Mouse (Mus musculus) ES-E14 (cell line): ENCODE measurements at regions not wholly inside any gene's neighbourhood (a gene's known extent, or its start where the extent isn't known, plus 50 kb on each side); places are given as distances from the start of the nearest gene placed in this dataset.

Experiments used
- DNase-seq: peaks from one replicate; pipeline ENCODE4 v3.0.0-alpha.2; 2013; ENCODE audit warnings: low read depth, low spot score
- H3K27ac ChIP-seq: 2 replicates; pipeline ENCODE4 v1.5.1; 2012; ENCODE audit warnings: low read depth, mild to moderate bottlenecking, low read length, moderate library complexity, mixed read lengths; ENCODE audit not compliant: poor library complexity, insufficient read depth, severe bottlenecking
- H3K36me3 ChIP-seq: 2 replicates; pipeline ENCODE4 v1.6.1; 2012; ENCODE audit warnings: mild to moderate bottlenecking, low read length, moderate library complexity, mixed read lengths; ENCODE audit not compliant: control insufficient read depth, poor library complexity, insufficient read depth, severe bottlenecking
- H3K4me1 ChIP-seq, 2 experiments: fragments of 150-350 bp in 1 of 2; sonication (generic) in 1 of 2; 2 replicates each; pipeline ENCODE4 v1.6.1; 2012; ENCODE audit warnings: low read length in 2 of 2, mild to moderate bottlenecking in 1 of 2, mixed read lengths in 1 of 2; ENCODE audit not compliant: control insufficient read depth in 2 of 2, insufficient read depth in 2 of 2, poor library complexity in 1 of 2
- H3K4me3 ChIP-seq, 2 experiments: fragments of 150-350 bp in 1 of 2; sonication (generic) in 1 of 2; 2 replicates each; pipeline ENCODE4 v1.5.1; 2012; ENCODE audit warnings: low read length in 2 of 2, low read depth in 1 of 2, mild to moderate bottlenecking in 1 of 2, mixed read lengths in 1 of 2; ENCODE audit not compliant: insufficient read depth in 1 of 2, poor library complexity in 1 of 2, severe bottlenecking in 1 of 2
- H3K9ac ChIP-seq: 2 replicates; pipeline ENCODE4 v1.6.1; 2012; ENCODE audit warnings: low read depth, mild to moderate bottlenecking, low read length, mixed read lengths; ENCODE audit not compliant: poor library complexity, insufficient read depth, severe bottlenecking
- H3K9me3 ChIP-seq: fragments of 150-350 bp; sonication (generic); 2 replicates; pipeline ENCODE4 v1.6.1; 2012; ENCODE audit warnings: low read depth, mild to moderate bottlenecking, low read length; ENCODE audit not compliant: control insufficient read depth, insufficient read depth
- CHD2 ChIP-seq: IDR thresholded peaks from 2 replicates; pipeline ENCODE4 v1.6.1; 2014; ENCODE audit warnings: mild to moderate bottlenecking, low read depth, low read length, inconsistent platforms
- HCFC1 ChIP-seq: IDR thresholded peaks from 2 replicates; pipeline ENCODE4 v1.6.1; 2012; ENCODE audit warnings: low read length, inconsistent platforms, borderline replicate concordance; ENCODE audit not compliant: insufficient read depth
- MAFK ChIP-seq: IDR thresholded peaks from 2 replicates; pipeline ENCODE4 v1.6.1; 2014; ENCODE audit warnings: mild to moderate bottlenecking, low read depth, low read length, inconsistent platforms; ENCODE audit not compliant: insufficient read depth
- ZC3H11A ChIP-seq: IDR thresholded peaks from 2 replicates; pipeline ENCODE4 v1.6.1; 2012; ENCODE audit warnings: low read depth, mild to moderate bottlenecking, inconsistent platforms, low read length, borderline replicate concordance
- ZNF384 ChIP-seq: IDR thresholded peaks from 2 replicates; pipeline ENCODE4 v1.6.1; 2012; ENCODE audit warnings: low read depth, low read length, inconsistent platforms
- in situ Hi-C, 2 experiments: fragments of 600-800 bp; cut with MboI; formaldehyde crosslinking; loops; one replicate each; pipeline ENCODE4 v1.15.1; 2025; ENCODE audit warnings: low sequenced_read_pairs in 2 of 2, inconsistent platforms in 1 of 2; ENCODE audit not compliant: unreplicated experiment in 2 of 2

GRCm38 (mm10) chr11:43335668-43336265, 90.3 kb downstream of the Pttg1 start:
- TF ChIP-seq HCFC1 (no peak), CHD2 (no peak), MAFK (no peak), ZC3H11A (no peak), ZNF384 (no peak)
- DNase-seq = no peak
- H3K9ac ChIP-seq = no peak overlapping the region

DNA sequence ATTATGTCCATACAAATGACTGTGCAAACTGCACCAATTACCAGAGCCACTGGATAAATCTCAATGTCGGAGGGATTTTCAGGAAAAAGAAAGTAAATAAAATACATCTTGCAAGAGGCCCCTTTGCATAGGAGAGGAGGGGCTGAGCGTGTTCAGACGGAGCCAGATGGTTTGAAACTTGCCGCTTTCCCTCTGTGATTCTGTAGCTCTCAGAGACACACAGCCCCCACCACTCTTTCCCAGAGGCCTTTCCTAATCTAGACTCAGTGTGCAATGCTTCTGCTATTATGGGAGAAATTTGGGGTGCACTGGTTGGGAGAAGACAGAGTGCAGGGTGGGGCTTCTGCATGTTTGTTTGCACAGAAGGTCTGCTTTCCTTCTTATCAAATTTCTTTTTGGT, 92.5 kb downstream of the Pttg1 start:
- Histone ChIP-seq H3K27ac (no peak overlapping the region), H3K4me3 (no peak overlapping the region), H3K4me1 (no peaks in the 10 kb centered on the region), H3K36me3 (no peaks in the 10 kb centered on the region), H3K9ac (no peak overlapping the region), H3K9me3 (no peaks in the 10 kb centered on the region)
- no peak for TF ChIP-seq ZNF384
- no peak for TF ChIP-seq MAFK
- no peak for TF ChIP-seq HCFC1
- TF ChIP-seq CHD2 = no peak
- no peak for TF ChIP-seq ZC3H11A
- in situ Hi-C loops = no loop called here
- DNase-seq = no peak

More at GRCm38 (mm10) chr11:43335668-43336265, 90.3 kb downstream of the Pttg1 start:
- Histone ChIP-seq H3K4me1 (no peaks in the 10 kb centered on the region), H3K4me3 (no peak overlapping the region), H3K36me3 (no peaks in the 10 kb centered on the region), H3K9me3 (no peaks in the 10 kb centered on the region), H3K27ac (no peak overlapping the region)
- in situ Hi-C loops = no loop called here

GRCm38 (mm10) chr11:43313996-43314395, 112.1 kb downstream of the Pttg1 start:
- DNase-seq = no peak
- no peak overlapping the region for H3K9ac ChIP-seq
- in situ Hi-C loops = no loop called here
- no peak for TF ChIP-seq ZC3H11A
- no peak for TF ChIP-seq ZNF384
- TF ChIP-seq HCFC1 = no peak
- no peak for TF ChIP-seq MAFK
- no peak for TF ChIP-seq CHD2
- no peaks in the 10 kb centered on the region for H3K36me3 ChIP-seq
- no peak overlapping the region for H3K4me3 ChIP-seq
- H3K9me3 ChIP-seq = no peaks in the 10 kb centered on the region
- no peak overlapping the region for H3K27ac ChIP-seq
- H3K4me1 ChIP-seq = peaks cover 0 to 6% of the 10 kb centered on the region in 2 experiments; a peak in 1 of 4 replicates
